Mouse (Mus musculus): ENCODE results near the gene Bloc1s2.

DNA sequence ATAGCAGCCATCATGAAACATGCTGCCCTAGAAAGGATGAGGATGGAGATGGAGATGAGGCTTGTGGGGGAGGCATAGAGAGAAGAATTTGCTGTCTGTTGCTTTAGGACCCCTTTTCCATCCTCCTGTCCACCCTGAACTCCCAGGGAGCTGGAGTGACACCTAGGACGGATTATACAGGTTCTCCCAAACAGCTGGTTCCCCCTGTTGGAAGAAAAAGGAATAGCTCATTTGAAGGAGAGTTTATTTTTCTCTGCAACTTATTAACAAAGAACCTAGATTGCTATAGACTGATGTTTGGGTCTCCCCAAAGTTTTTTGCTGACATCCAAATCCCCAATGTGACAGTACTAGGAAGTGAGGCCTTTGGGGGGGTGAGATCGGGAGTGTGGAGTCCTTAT lies 2.1 kb upstream of the Bloc1s2 start:
- no peak for TF ChIP-seq MAFK (IDR thresholded peaks at IDR 0.05; ENCODE audit: insufficient read depth, low read depth, low read length)
- no peak for TF ChIP-seq CHD2 (IDR thresholded peaks at IDR 0.05; ENCODE audit: low read depth, low read length)
- TF ChIP-seq ZC3H11A (IDR thresholded peaks at IDR 0.05; ENCODE audit: borderline replicate concordance, low read depth, low read length), result no peak
- TF ChIP-seq ZNF384 (IDR thresholded peaks at IDR 0.05; ENCODE audit: low read depth, low read length), result no peak
- no peak for TF ChIP-seq HCFC1 (IDR thresholded peaks at IDR 0.05; ENCODE audit: borderline replicate concordance, insufficient read depth, low read length)

All from ES-E14 (cell line).